Mouse (Mus musculus): ENCODE results near the gene Olfr639.
"Not testable (repeated sequence)": the region's sequence is repeated elsewhere in the genome, so short reads cannot be mapped to it uniquely, and the experiment has no call there.

The Olfr639 gene

GRCm38 (mm10) chr7:104017203-104017602, at the start of gene Olfr639:
TSS of gene Olfr639 (minus strand) at chr7:104017303.
- DNase-seq (ENCODE audit: low spot score), result no peak

GRCm38 (mm10) chr7:104061345-104061744, 44.2 kb upstream of the Olfr639 start, which contains the start of gene 4930516K23Rik:
TSS of gene 4930516K23Rik (minus strand) at chr7:104061445.
- no peak for DNase-seq (ENCODE audit: low spot score)

- no peak for DNase-seq (ENCODE audit: low spot score)
Observed at GRCm38 (mm10) chr7:104059215-104059614, 42.1 kb upstream of the Olfr639 start.

GRCm38 (mm10) chr7:104052566-104052965, 35.5 kb upstream of the Olfr639 start, which contains the start of gene Olfr642:
TSS of gene Olfr642 (minus strand) at chr7:104052666.
- no peak for DNase-seq (ENCODE audit: low spot score)

GRCm38 (mm10) chr7:104050745-104051144, 33.6 kb upstream of the Olfr639 start:
- no peak for DNase-seq (ENCODE audit: low spot score)

GRCm38 (mm10) chr7:104035145-104035544, 18.0 kb upstream of the Olfr639 start, which contains the start of gene Olfr641:
TSS of gene Olfr641 (plus strand) at chr7:104035445.
- no peak for DNase-seq (ENCODE audit: low spot score)

- no peak for DNase-seq (ENCODE audit: low spot score)
Observed at GRCm38 (mm10) chr7:104026978-104027377, 9.9 kb upstream of the Olfr639 start.

- no peak for DNase-seq (ENCODE audit: low spot score)
Observed at GRCm38 (mm10) chr7:104025473-104025872, 8.4 kb upstream of the Olfr639 start, which contains the start of gene Olfr640. TSS of gene Olfr640 (minus strand) at chr7:104025573.

- DNase-seq (ENCODE audit: low spot score), result no peak
Observed at GRCm38 (mm10) chr7:104021651-104022050, 4.5 kb upstream of the Olfr639 start.

- DNase-seq (ENCODE audit: low spot score), result no peak
Observed at GRCm38 (mm10) chr7:104018953-104019352, 1.9 kb upstream of the Olfr639 start.

GRCm38 (mm10) chr7:103999124-103999523, 18.0 kb downstream of the Olfr639 start:
- DNase-seq (ENCODE audit: low spot score), result no peak

- no peak for DNase-seq (ENCODE audit: low spot score)
Observed at GRCm38 (mm10) chr7:103998446-103998845, 18.7 kb downstream of the Olfr639 start, which contains the start of gene Olfr638. TSS of gene Olfr638 (plus strand) at chr7:103998746.

GRCm38 (mm10) chr7:103971782-103972181, 45.3 kb downstream of the Olfr639 start:
- DNase-seq (ENCODE audit: low spot score), result no peak

- DNase-seq (ENCODE audit: low spot score), result no peak
Observed at GRCm38 (mm10) chr7:103970852-103971251, 46.3 kb downstream of the Olfr639 start, which contains the start of gene Olfr635. TSS of gene Olfr635 (plus strand) at chr7:103971152.

GRCm38 (mm10) chr7:103966873-103967272, 50.2 kb downstream of the Olfr639 start:
- not testable (repeated sequence) for DNase-seq (ENCODE audit: low spot score)

All from testis, postnatal 14 days (tissue).